Mouse (Mus musculus) macrophage (primary cell): Measurements from ENCODE around the gene Mtch2. TPM values are rescaled to one million over a fixed set of nuclear protein-coding genes. Genes with fewer than 3 reads are reported as not detected.

ENCODE experiments used
- H3K27ac ChIP-seq: fragments of 350-480 bp; formaldehyde crosslinking; 2 replicates; pipeline ENCODE4 v1.9.0; 2021
- H3K36me3 ChIP-seq: fragments of 350-480 bp; formaldehyde crosslinking; 2 replicates; pipeline ENCODE4 v1.9.0; 2021; ENCODE audit errors: inconsistent target
- H3K4me3 ChIP-seq: fragments of 350-480 bp; formaldehyde crosslinking; 2 replicates; pipeline ENCODE4 v1.9.0; 2021; ENCODE audit errors: inconsistent target
- H3K79me2 ChIP-seq: fragments of 350-480 bp; formaldehyde crosslinking; 2 replicates; pipeline ENCODE4 v1.9.0; 2021; ENCODE audit errors: inconsistent target
- WGBS: methylation state at CpG from one replicate; pipeline ENCODE4 v1.1.7; 2026; ENCODE audit warnings: inconsistent platforms; ENCODE audit not compliant: missing documents; 5-methylcytosine and 5-hydroxymethylcytosine counted together
- polyA plus RNA-seq: library from polyadenylated mRNA; stranded (reverse); fragments of 250-400 nt; gene quantifications from 3 replicates; pipeline ENCODE4 v1.2.4, GENCODE M21; 2018; ENCODE audit warnings: inconsistent platforms

Gene Mtch2
- polyA plus RNA-seq, 1 experiment from 2014 or later = 87.4 TPM

- WGBS = 100% methylated on average over 1 of the region's 1 CpGs
- Histone ChIP-seq H3K27ac (no peak overlapping the region), H3K79me2 (peaks cover 15% of the 10 kb centered on the region)
Observed at GRCm38 (mm10) chr2:90843666-90844065, 3.3 kb upstream of the Mtch2 start.

GRCm38 (mm10) chr2:90844262-90844661 is 2.7 kb upstream of the Mtch2 start:
- Histone ChIP-seq H3K36me3 (no peaks in the 10 kb centered on the region), H3K27ac (no peak overlapping the region), H3K79me2 (peaks cover 21% of the 10 kb centered on the region), H3K4me3 (no peak overlapping the region)
- WGBS = 89% methylated on average over 5 of the region's 5 CpGs

More at GRCm38 (mm10) chr2:90843666-90844065, 3.3 kb upstream of the Mtch2 start:
- H3K4me3 ChIP-seq = no peak overlapping the region
- no peaks in the 10 kb centered on the region for H3K36me3 ChIP-seq

GRCm38 (mm10) chr2:90845234-90845633 is 1.7 kb upstream of the Mtch2 start:
- Histone ChIP-seq H3K36me3 (peaks cover 6% of the 10 kb centered on the region; the same call in 1 of the 2 replicates), H3K27ac (no peak overlapping the region), H3K4me3 (no peak overlapping the region), H3K79me2 (peaks cover 31% of the 10 kb centered on the region)
- WGBS = 100% methylated on average over 5 of the region's 5 CpGs

GRCm38 (mm10) chr2:90846171-90846570 is 784 bp upstream of the Mtch2 start:
- H3K4me3 ChIP-seq = peak overlapping the region; percentile 49
- 87% methylated on average over 6 of the region's 6 CpGs for WGBS
- peak overlapping the region; percentile 75 for H3K27ac ChIP-seq
- H3K36me3 ChIP-seq = peaks cover 15% of the 10 kb centered on the region
- H3K79me2 ChIP-seq = peaks cover 40% of the 10 kb centered on the region

GRCm38 (mm10) chr2:90846597-90846954 is 379 bp upstream of the Mtch2 start:
- 2% methylated on average over 8 of the region's 8 CpGs for WGBS
- H3K79me2 ChIP-seq = peaks cover 44% of the 10 kb centered on the region
- H3K4me3 ChIP-seq = peak overlapping the region; percentile 49
- H3K36me3 ChIP-seq = peaks cover 19% of the 10 kb centered on the region
- peak overlapping the region; percentile 75 for H3K27ac ChIP-seq

- H3K27ac ChIP-seq = peak overlapping the region; percentile 73
- H3K79me2 ChIP-seq = peaks cover 50% of the 10 kb centered on the region
- 3% methylated on average over 13 of the region's 13 CpGs for WGBS
- peak overlapping the region; percentile 76 for H3K4me3 ChIP-seq
- peaks cover 30% of the 10 kb centered on the region for H3K36me3 ChIP-seq
Observed at GRCm38 (mm10) chr2:90847681-90848050, 711 bp downstream of the Mtch2 start.

GRCm38 (mm10) chr2:90848331-90848730 is 1.4 kb downstream of the Mtch2 start:
- Histone ChIP-seq H3K27ac (no peak overlapping the region), H3K4me3 (peak overlapping the region; percentile 76), H3K79me2 (peaks cover 50% of the 10 kb centered on the region), H3K36me3 (peaks cover 36% of the 10 kb centered on the region)
- WGBS = 95% methylated on average over 5 of the region's 5 CpGs

GRCm38 (mm10) chr2:90850401-90850800 is 3.4 kb downstream of the Mtch2 start:
- Histone ChIP-seq H3K79me2 (peaks cover 50% of the 10 kb centered on the region), H3K27ac (no peak overlapping the region), H3K4me3 (no peak overlapping the region), H3K36me3 (peaks cover 45% of the 10 kb centered on the region)
- WGBS = 92% methylated on average over 1 of the region's 1 CpGs

GRCm38 (mm10) chr2:90861486-90861885 is 14.5 kb downstream of the Mtch2 start:
- peaks cover 78% of the 10 kb centered on the region for H3K36me3 ChIP-seq
- WGBS = 92% methylated on average over 2 of the region's 2 CpGs

GRCm38 (mm10) chr2:90864184-90864583 is 17.2 kb downstream of the Mtch2 start:
- peaks cover 64% of the 10 kb centered on the region for H3K36me3 ChIP-seq
- no peaks in the 10 kb centered on the region for H3K79me2 ChIP-seq
- no peak overlapping the region for H3K4me3 ChIP-seq
- no peak overlapping the region for H3K27ac ChIP-seq

More at GRCm38 (mm10) chr2:90861486-90861885, 14.5 kb downstream of the Mtch2 start:
- H3K79me2 ChIP-seq = no peaks in the 10 kb centered on the region
- no peak overlapping the region for H3K4me3 ChIP-seq
- H3K27ac ChIP-seq = no peak overlapping the region

- 48% methylated on average over 3 of the region's 3 CpGs for WGBS
- H3K36me3 ChIP-seq = peaks cover 42% of the 10 kb centered on the region
- no peak overlapping the region for H3K27ac ChIP-seq
- H3K4me3 ChIP-seq = no peak overlapping the region
- H3K79me2 ChIP-seq = no peaks in the 10 kb centered on the region
Observed at GRCm38 (mm10) chr2:90866524-90866923, 19.6 kb downstream of the Mtch2 start.

- no peak overlapping the region for H3K27ac ChIP-seq
- H3K36me3 ChIP-seq = peaks cover 11% of the 10 kb centered on the region
- H3K79me2 ChIP-seq = no peaks in the 10 kb centered on the region
- 73% methylated on average over 4 of the region's 4 CpGs for WGBS
- H3K4me3 ChIP-seq = no peak overlapping the region
Observed at GRCm38 (mm10) chr2:90870136-90870601, 23.2 kb downstream of the Mtch2 start.

GRCm38 (mm10) chr2:90871180-90871961 is 24.4 kb downstream of the Mtch2 start:
- Histone ChIP-seq H3K79me2 (no peaks in the 10 kb centered on the region), H3K36me3 (0 out of 2 replicates have a peak, but pooled peaks cover under 1% of the 10 kb centered on the region), H3K4me3 (no peak overlapping the region), H3K27ac (no peak overlapping the region)
- WGBS = 68% methylated on average over 8 of the region's 8 CpGs

- Histone ChIP-seq H3K27ac (no peak overlapping the region), H3K4me3 (no peak overlapping the region), H3K79me2 (no peaks in the 10 kb centered on the region), H3K36me3 (no peaks in the 10 kb centered on the region)
- WGBS = 100% methylated on average over 1 of the region's 1 CpGs
Observed at GRCm38 (mm10) chr2:90874025-90874424, 27.1 kb downstream of the Mtch2 start.

- H3K79me2 ChIP-seq = no peaks in the 10 kb centered on the region
- no peak overlapping the region for H3K27ac ChIP-seq
- H3K36me3 ChIP-seq = no peaks in the 10 kb centered on the region
- 0% methylated on average over 1 of the region's 2 CpGs for WGBS
- no peak overlapping the region for H3K4me3 ChIP-seq
Observed at GRCm38 (mm10) chr2:90875239-90875638, 28.3 kb downstream of the Mtch2 start.
